Mouse (Mus musculus): ENCODE results near the gene Lep.

GRCm38 (mm10) chr6:29033981-29034646 lies 25.9 kb upstream of the Lep start:
- TF ChIP-seq POLR2A (IDR thresholded peaks at IDR 0.05; ENCODE audit: low read depth, low read length) (no peak), CTCF (IDR thresholded peaks at IDR 0.05; ENCODE audit: borderline replicate concordance, insufficient read depth, low read length) (no peak)

All from embryonic fibroblast, embryonic 13.5 days (primary cell).